Mouse (Mus musculus): ENCODE data around the gene Rab40c.

- TF ChIP-seq CTCF (IDR thresholded peaks at IDR 0.05; ENCODE audit: low read depth): no peak
- peak; percentile 64 for TF ChIP-seq EP300 (IDR thresholded peaks at IDR 0.05; ENCODE audit: low read depth)
Observed at GRCm38 (mm10) chr17:25946349-25946748, 26.8 kb upstream of the Rab40c start.
